Mouse (Mus musculus) embryonic stem cell, embryonic (primary cell): ENCODE data around the gene Triobp.

Experiments used
- CTCF ChIA-PET, 4 experiments: fragments of 300-600 bp in 2 of 4; fragments of 350-600 bp in 2 of 4; sonication (Branson Sonifier 250); formaldehyde crosslinking; loops; one replicate each; lab custom pipeline; 2022; ENCODE audit warnings: inconsistent platforms in 2 of 4; lab: Charles Lee
- POLR2A ChIA-PET, 4 experiments: fragments of 300-600 bp in 2 of 4; fragments of 350-600 bp in 2 of 4; sonication (Branson Sonifier 250); formaldehyde crosslinking; loops; one replicate each; lab custom pipeline; 2022; ENCODE audit warnings: antibody characterized with exemption in 4 of 4, inconsistent platforms in 1 of 4; lab: Charles Lee

Gene Triobp

DNA sequence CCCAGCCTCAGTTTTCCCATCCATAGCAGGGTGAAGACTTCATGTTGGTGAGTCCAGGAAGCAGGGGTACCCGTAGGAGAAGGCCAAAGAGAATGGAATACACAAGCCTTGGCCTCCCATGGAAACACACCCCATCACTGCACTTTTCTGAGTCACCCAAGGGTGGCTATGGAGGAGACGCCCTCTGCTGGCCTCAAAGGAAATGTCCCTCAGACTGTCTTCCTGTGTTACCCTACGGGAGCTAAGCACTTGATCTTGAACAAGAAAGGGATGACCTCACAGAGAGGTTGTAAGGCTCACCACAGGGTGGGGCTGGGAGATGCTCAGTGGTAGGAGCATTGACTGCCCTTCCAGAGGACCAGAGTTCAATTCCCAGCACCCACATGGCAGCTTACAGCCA lies 15.9 kb upstream of the Triobp start:
- ChIA-PET POLR2A (interaction anchor here (0.6 to 9.7 kb wide), 17 partner anchors 10 to 100 kb away, joined by 3 to 123 read pairs (median 4); partner anchors contain the start of genes Pdxp (in 2 of the 4), Triobp (in 2 of the 4) and Gga1 (in 1 of the 4)), CTCF (interaction anchor here (0.5 to 4.5 kb wide), 44 partner anchors 9 to 1980 kb away, joined by 3 to 71 read pairs (median 4); partner anchors contain the start of genes Pdxp (in 3 of the 4) and Triobp (in 2 of the 4))

DNA sequence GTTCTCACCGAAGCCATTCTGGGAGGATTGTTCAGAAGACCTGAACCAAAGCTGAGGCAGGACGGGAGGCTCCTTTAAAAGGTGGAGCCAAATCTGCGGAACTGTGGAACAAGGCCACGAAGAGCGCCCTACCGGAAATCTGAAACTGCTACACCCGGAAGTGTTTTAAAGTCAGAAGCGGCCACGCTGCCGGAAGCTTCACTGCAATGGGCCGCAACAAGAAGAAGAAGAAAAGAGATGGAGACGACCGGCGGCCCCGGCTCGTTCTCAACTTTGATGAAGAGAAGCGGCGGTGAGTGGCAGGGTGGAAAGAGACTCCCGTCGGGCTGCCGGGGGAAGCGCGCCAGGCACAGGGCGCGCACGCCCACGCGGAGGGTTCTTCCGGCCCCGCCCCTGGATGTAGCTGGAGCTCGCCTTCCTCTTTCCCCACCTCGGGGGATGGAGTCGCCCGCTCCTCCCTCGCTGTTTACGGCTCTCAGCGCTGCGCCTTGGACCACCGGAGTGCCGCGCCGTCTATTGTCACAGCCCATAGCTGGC lies 12.7 kb upstream of the Triobp start, which contains the start of gene Nol12:
TSS of gene Nol12 (plus strand) at position 150 of the 537 bp plus-strand sequence.
- CTCF ChIA-PET, result interaction anchor here (0.6 to 1.7 kb wide), 18 partner anchors 8 to 311 kb away, joined by 3 to 10 read pairs (median 5); partner anchors contain the start of genes Pdxp (in 1 of the 4) and Triobp (in 1 of the 4)
- POLR2A ChIA-PET, result interaction anchor here (0.5 to 5.6 kb wide), 56 partner anchors 8 to 1597 kb away, joined by 3 to 36 read pairs (median 4); partner anchors contain the start of genes Pdxp (in 4 of the 4), Triobp (in 4 of the 4), Ankrd54 (in 1 of the 4) and Gga1 (in 1 of the 4)

DNA sequence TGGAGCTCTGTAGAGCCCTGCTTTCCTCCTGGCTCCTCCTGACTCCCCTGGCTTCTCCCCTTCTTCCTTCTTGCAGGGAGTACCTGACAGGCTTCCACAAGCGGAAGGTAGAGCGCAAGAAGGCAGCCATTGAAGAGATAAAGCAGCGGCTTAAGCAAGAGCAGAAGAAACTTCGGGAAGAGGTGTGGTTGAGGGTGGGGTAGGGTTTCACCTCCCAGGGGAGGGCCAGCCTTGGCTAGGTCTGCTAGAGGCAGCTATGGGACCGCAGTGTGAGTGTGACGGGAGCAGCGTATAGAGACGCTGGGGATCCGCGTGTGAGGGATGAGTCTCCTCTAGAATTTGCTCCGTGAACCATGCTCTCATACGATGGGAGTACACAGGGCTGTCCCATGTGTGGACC lies 11.1 kb upstream of the Triobp start:
- CTCF ChIA-PET, result interaction anchor here in 2 of 4 experiments (1.6 to 2.2 kb wide), 2 partner anchors 12 to 21 kb away, joined by 3 to 8 read pairs; no protein-coding TSS in a partner anchor
- POLR2A ChIA-PET, result interaction anchor here in 2 of 4 experiments (0.7 to 5.6 kb wide), 7 partner anchors 8 to 207 kb away, joined by 3 to 36 read pairs (median 4); partner anchors contain the start of genes Pdxp (in 1 of the 2) and Triobp (in 1 of the 2)

DNA sequence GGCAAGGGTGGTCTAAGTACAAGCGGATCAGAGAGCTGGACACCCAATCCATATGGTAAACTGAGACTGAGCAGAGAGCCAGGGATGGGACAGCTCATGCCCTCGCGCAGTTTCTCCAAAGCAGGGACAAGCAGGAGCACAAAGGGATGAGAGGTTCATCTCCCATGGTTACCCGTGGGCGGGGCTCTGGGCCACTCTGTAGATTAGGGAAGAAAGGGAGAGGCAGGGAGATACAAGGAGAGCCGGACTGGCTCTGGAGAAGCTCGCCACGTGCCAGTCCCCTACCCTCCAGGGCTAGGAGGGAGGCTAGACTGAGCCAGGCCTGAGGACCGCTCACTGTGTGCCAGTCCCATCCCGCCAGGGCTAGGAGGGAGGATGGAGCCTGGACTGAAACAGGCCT lies 10.2 kb upstream of the Triobp start:
- POLR2A ChIA-PET, result interaction anchor here (0.6 to 5.6 kb wide), 7 partner anchors 9 to 22 kb away, joined by 3 to 36 read pairs (median 4); partner anchors contain the start of genes Pdxp (in 1 of the 4) and Triobp (in 1 of the 4)

DNA sequence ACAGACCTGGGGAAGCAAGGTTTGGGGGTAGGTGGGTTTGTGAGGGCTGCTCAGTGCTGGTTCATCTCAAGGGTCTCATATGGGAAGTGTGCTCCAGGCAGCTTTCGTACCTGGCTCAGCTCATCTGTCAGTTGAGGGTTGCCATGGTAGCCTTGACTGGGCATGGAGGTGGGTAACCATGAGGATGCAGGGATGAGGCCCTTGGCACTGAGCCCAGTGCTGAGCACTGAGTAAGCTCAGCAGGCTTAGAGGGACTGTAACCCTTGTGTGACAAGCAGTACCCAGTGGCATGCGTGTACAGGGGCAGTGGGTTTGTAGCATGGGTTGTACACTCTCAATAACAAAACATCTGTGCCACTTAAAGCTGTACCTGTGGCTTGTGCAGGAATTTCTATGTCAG lies 9.6 kb upstream of the Triobp start:
- POLR2A ChIA-PET, result interaction anchor here in 3 of 4 experiments (0.9 to 5.6 kb wide), 6 partner anchors 10 to 64 kb away, joined by 3 to 36 read pairs (median 4); partner anchors contain the start of genes Pdxp (in 1 of the 3) and Triobp (in 1 of the 3)
- CTCF ChIA-PET, result interaction anchor here in 3 of 4 experiments (0.6 to 2.2 kb wide), 3 partner anchors 10 to 356 kb away, joined by 3 to 8 read pairs (median 3); no protein-coding TSS in a partner anchor

More for the DNA sequence above, 10.2 kb upstream of the Triobp start:
- CTCF ChIA-PET, result interaction anchor here in 3 of 4 experiments (0.6 to 2.2 kb wide), 3 partner anchors 11 to 968 kb away, joined by 3 to 8 read pairs (median 5); no protein-coding TSS in a partner anchor

DNA sequence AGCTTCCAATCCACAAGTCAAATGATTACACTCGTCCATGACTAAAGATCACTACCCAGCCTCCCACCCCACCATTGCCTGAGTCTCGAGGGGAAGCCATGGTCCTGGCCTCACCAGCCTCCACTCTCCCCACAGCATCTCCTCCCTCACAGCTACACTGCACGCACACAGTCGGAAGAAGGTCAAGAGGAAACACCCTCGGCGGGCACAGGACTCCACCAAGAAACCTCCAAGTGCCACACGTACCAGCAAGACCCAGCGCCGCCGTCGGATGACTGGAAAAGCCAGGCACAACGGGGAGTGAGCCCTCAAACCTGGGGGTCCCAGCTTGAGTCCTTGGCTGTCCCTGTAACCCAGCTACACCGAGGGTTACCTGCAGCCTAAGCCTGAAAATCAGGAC lies 7.2 kb upstream of the Triobp start:
- CTCF ChIA-PET, result interaction anchor here in 3 of 4 experiments (1.1 to 3.2 kb wide), 7 partner anchors 9 to 26 kb away, joined by 3 to 56 read pairs (median 4); partner anchors contain the start of gene Pdxp (in 1 of the 3)
- POLR2A ChIA-PET, result interaction anchor here in 1 of 4 experiments (0.8 to 3.3 kb wide), 2 partner anchors 12 to 25 kb away, joined by 3 to 34 read pairs; partner anchors contain the start of gene Pdxp

DNA sequence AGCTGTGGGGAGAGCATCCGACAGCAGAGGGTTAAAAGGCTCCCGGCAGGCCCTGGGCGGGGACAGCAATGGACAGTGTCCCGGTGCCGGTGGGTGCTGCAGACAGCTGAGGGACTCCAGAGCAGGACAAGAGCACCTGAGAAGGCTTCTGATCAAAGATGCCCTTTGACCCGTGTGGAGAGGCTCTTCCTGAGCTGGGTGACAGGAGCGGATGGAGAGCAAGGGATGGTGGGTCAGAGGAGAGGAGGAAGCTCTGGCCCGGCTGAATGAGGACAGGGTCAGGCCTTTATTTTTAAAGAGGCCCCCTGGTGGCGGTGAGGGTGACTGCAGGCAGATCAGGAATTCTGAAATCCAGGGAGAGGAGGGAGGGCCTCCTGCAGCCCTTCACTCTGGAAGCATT lies 4.9 kb upstream of the Triobp start:
- ChIA-PET POLR2A (interaction anchor here (0.5 to 3.3 kb wide), 30 partner anchors 8 to 120 kb away, joined by 3 to 34 read pairs (median 4); partner anchors contain the start of genes Nol12 (in 2 of the 4), Pdxp (in 2 of the 4), Ankrd54 (in 1 of the 4) and H1f0 (in 1 of the 4)), CTCF (interaction anchor here (0.5 to 3.2 kb wide), 36 partner anchors 8 to 346 kb away, joined by 3 to 56 read pairs (median 5); partner anchors contain the start of genes Nol12 (in 2 of the 4), Cyth4 (in 1 of the 4) and Pdxp (in 1 of the 4))

DNA sequence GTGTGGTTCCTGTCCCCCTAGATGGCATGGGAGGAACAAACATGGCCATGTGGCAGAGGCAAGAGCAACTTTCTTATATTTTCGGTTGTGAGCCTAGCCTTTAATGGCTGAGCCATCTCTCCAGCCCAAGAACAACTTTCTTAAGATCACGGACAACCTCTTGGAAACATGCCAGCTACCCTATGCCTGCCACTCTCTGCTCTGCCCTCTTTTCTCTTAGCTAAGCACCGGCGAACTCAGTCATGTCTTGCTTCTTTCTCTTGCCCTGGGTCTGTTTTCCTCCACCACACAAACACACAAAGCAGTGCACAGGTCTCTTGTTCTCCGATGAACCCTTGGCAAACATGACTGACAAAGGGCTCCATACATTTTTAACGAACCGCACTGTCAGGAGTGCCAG lies 1.3 kb upstream of the Triobp start:
- POLR2A ChIA-PET, result interaction anchor here (0.5 to 4.1 kb wide), 7 partner anchors 11 to 1111 kb away, joined by 3 to 21 read pairs (median 3); partner anchors contain the start of genes Nol12 (in 2 of the 4) and Pdxp (in 2 of the 4)
- CTCF ChIA-PET, result interaction anchor here in 3 of 4 experiments (0.7 to 1.4 kb wide), 4 partner anchors 15 to 30 kb away, joined by 3 to 6 read pairs (median 4); no protein-coding TSS in a partner anchor

DNA sequence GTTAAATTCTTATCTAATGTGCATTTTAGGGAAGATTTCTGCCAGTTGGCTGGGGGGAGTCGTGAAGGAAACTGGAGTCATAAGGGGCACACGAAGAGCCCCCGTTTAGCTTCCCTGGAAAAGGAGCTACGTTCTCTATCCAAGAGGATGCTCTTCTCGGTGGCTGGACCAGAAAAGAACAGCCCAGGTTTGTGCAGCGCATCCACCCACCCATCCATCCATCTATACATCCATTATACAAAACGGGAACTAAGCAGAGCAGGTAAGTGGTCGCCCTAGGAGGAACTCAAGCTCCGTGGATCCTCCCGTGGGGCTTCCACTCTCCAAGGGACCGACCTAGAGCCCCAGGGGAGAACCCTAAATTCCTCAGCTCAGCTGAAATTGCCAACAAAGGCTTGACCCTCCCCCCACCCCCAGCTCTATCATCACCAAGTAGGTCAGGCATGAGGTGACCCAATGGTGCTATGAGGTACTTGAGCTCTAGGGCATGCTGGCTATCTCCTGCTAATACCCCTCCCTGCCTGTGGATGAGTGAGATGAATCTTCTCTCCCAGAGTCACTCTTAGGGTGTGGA lies 715 bp downstream of the Triobp start:
- POLR2A ChIA-PET, result interaction anchor here (0.6 to 4.1 kb wide), 53 partner anchors 10 to 991 kb away, joined by 3 to 21 read pairs (median 4); partner anchors contain the start of genes Nol12 (in 4 of the 4), Lgals1 (in 2 of the 4), Pdxp (in 2 of the 4) and Ankrd54 (in 1 of the 4)
- CTCF ChIA-PET, result interaction anchor here (0.6 to 2.7 kb wide), 24 partner anchors 8 to 151 kb away, joined by 3 to 12 read pairs (median 4); partner anchors contain the start of genes Nol12 (in 1 of the 4) and Pdxp (in 1 of the 4)

DNA sequence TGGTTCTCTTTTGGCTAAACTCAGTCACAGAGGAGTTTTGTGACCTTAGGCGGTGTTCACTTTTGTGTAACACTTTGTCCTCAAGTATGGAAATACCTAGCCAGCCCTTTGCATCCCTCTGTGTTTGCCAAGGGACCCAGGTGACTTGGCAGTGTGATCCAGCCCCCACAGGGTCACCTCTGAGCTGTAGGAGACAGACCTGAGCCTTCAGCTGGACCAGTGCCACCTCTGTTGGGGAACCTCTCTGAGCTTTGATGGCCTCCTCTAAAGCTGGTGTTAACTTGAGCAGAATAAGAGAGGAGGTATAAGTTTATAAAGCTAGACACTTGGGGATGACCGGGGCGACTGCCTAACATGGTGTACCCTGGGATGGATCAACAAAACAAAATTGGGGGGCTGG lies 1.4 kb downstream of the Triobp start:
- ChIA-PET CTCF (interaction anchor here (0.6 to 2.7 kb wide), 10 partner anchors 8 to 124 kb away, joined by 3 to 12 read pairs (median 5); partner anchors contain the start of gene Nol12 (in 1 of the 4)), POLR2A (interaction anchor here (0.5 to 4.1 kb wide), 28 partner anchors 9 to 236 kb away, joined by 3 to 21 read pairs (median 6); partner anchors contain the start of genes Nol12 (in 3 of the 4), Lgals1 (in 2 of the 4) and Pdxp (in 2 of the 4))

DNA sequence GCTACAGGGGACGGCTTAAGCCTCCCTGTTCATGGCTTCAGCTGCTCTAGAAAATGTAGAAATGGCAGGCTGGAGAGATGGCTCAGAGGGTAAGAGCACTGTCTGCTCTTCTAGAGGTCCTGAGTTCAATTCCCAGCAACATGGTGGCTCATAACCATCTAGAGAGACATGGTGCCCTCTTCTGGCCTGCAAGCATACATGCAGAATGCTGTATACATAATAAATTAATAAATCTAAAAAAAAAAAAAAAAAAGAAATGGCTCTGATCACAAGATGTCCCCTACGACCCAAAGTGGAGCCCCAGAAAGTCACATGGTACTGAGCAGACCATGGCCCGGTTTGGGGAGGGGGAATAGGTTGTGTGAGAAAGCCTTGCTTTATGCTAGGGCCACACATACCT lies 8.1 kb downstream of the Triobp start:
- CTCF ChIA-PET, result interaction anchor here in 1 of 4 experiments (0.7 kb wide), 1 partner anchor 8 kb away, joined by 3 read pairs; the partner anchor contains the start of gene Triobp
- POLR2A ChIA-PET, result no interaction called here

DNA sequence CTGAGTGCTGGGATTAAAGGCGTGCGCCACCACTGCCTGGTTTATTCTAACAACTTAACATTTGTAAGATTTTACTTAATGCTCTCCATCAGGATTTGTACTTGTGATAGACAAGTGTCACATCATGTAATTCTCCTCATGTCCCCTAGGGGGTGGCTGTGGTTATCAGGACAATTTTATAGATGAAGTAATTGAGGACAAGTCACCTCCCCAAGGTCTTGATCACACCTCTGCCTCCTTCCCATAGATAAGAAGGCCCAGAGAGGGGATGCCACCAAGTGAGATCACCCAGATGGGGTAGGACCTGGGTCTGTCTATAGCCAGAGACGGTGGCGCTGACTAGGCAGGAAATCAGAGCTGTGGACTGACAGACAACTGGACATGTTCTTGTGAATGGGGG lies 8.8 kb downstream of the Triobp start:
- ChIA-PET POLR2A (no interaction called here), CTCF (interaction anchor here (0.5 to 1.3 kb wide), 13 partner anchors 8 to 249 kb away, joined by 3 to 19 read pairs (median 4); partner anchors contain the start of gene Triobp (in 1 of the 4))

DNA sequence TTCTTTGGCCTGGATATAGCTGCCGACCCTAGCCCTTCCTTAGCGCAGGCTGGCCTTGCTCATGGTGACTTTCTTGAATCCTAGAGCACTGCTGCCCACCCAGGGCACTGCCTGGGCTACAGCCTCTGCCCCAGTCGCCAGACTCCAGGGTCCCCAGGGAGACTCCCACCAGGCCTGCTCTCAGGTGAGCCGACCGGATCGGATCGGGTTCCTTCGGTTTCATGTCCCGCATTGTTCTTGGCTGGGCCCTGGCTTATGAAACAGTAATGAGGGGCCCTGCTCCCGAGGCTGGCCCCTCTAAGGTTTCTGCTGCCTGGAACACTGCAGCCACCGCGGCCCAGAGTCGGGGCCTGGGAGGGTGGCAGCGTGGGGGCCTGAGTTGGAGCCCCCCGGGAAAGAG lies 9.5 kb downstream of the Triobp start:
- POLR2A ChIA-PET, result interaction anchor here in 1 of 4 experiments (1.3 to 2.1 kb wide), 2 partner anchors 9 to 14 kb away, joined by 4 to 10 read pairs; partner anchors contain the start of gene Triobp
- CTCF ChIA-PET, result interaction anchor here (0.5 to 1.3 kb wide), 16 partner anchors 9 to 714 kb away, joined by 3 to 19 read pairs (median 4); partner anchors contain the start of genes Tomm22 (in 1 of the 4) and Triobp (in 1 of the 4)

DNA sequence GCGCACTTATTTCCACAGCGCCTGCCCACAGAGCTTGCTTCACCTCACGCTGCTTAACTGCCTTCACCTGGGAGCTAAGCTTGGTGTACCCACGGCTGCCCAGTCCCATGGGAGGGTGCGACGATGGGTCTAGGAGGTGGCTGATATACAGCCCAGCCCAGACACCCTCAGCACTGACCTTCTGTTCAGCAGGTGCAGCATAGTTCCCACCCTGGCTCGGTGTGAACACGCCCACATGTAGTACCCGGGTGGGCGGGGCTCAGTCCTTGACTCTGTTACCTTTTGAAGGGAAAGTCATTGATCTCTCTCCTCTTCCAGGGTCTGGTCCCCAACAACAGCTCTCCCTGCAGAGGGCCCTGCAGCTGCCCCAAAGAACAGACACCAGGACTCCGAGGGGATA lies 12.0 kb downstream of the Triobp start:
- CTCF ChIA-PET, result interaction anchor here in 2 of 4 experiments (0.8 to 2.5 kb wide), 7 partner anchors 12 to 377 kb away, joined by 3 to 10 read pairs (median 5); partner anchors contain the start of gene Triobp (in 1 of the 2)

DNA sequence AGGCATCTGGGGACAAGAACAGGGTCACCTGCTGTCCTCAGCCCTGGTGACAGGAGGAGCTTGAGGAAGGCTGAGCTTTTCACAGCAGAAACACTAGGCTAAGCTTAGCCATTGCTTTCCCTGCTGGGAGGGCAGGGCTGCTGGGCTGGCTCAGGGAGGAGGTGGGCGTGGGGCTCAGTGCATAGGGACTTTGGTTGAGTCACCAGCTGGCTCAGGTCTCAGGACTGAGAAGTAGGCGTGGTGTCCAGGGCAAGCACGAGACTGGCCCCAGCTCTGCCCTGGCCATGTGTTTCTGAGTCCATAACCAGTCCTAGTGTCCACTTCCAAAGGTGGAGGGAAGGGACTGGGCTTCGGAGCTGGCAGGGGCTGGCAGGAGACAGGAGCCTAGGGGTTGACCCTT lies 12.6 kb downstream of the Triobp start:
- ChIA-PET POLR2A (interaction anchor here (0.5 to 3.3 kb wide), 14 partner anchors 12 to 240 kb away, joined by 3 to 15 read pairs (median 4); partner anchors contain the start of genes Triobp (in 3 of the 4) and Nol12 (in 1 of the 4)), CTCF (interaction anchor here in 2 of 4 experiments (0.8 to 2.5 kb wide), 7 partner anchors 12 to 378 kb away, joined by 3 to 10 read pairs (median 5); partner anchors contain the start of gene Triobp (in 1 of the 2))

More for the DNA sequence above, 12.0 kb downstream of the Triobp start:
- POLR2A ChIA-PET, result interaction anchor here in 3 of 4 experiments (0.5 to 3.3 kb wide), 12 partner anchors 11 to 710 kb away, joined by 3 to 15 read pairs (median 4); partner anchors contain the start of genes Triobp (in 3 of the 3) and Nol12 (in 1 of the 3)

DNA sequence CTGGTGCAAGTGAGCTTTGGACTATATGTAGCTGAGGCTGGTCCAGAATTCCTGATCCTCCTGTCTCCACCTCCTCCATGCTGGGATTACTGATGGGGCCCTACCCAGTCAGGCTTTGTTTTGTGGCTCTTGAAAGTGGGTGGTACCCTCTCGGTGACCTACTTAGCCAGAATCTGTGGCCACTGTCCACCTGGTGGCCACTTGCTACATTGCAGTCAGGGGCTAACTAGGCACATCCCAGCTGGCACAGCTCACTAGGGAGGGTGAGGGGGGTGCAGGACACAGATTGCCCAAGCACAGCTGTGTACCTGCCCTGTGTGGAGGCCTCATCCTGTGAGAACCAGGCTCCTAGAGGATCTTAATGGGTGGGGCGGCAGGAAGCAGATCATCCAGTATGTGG lies 15.4 kb downstream of the Triobp start:
- CTCF ChIA-PET, result interaction anchor here in 3 of 4 experiments (0.8 to 3.3 kb wide), 12 partner anchors 14 to 115 kb away, joined by 3 to 12 read pairs (median 3); partner anchors contain the start of genes Nol12 (in 2 of the 3), Pdxp (in 1 of the 3) and Triobp (in 1 of the 3)
- POLR2A ChIA-PET, result interaction anchor here in 2 of 4 experiments (1.0 to 2.8 kb wide), 3 partner anchors 8 to 15 kb away, joined by 3 to 8 read pairs (median 4); partner anchors contain the start of gene Triobp (in 2 of the 2)
